Mouse (Mus musculus): ENCODE data around the gene Ribc2. TPM values are rescaled to one million over a fixed set of nuclear protein-coding genes. Genes with fewer than 3 reads are reported as not detected.
A peak's percentile ranks its signal among the peaks of the same experiment; 100 is the strongest.

Ribc2 gene
- polyA plus RNA-seq, 1 experiment from 2014 or later: 0.30 TPM

DNA sequence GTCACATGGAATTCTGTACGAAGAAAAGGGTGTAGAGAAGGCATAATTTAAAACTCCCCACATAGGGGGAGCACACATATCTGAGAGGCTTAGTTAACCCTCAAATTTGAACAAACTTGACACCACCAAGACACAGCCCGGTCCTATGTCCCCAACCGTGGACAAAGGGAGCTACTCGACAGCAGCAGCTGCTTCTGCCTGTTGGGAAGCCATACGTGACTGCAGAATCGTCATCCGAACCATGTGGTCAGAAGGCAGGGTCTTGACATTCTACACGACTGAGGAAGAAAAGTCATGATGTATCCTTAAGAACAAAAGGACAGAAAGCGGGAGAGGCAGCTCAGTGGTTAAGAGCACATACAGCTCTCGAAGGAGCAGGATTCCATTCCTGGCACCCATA lies 42.2 kb downstream of the Ribc2 start:
- WGBS: 49% methylated on average over 10 of the region's 10 CpGs
- Histone ChIP-seq H3K4me2 (replicated peaks; ENCODE audit: low read depth, low read length) (0 out of 2 replicates have a peak overlapping the region, but pooled peaks have one; percentile 12), H3K27ac (ENCODE audit: low read length) (peak overlapping the region; percentile 69), H3K27me3 (ENCODE audit: insufficient read depth, low read length) (no peaks in the 10 kb centered on the region), H3K9me3 (ENCODE audit: low read length) (no peaks in the 10 kb centered on the region), H3K36me3 (ENCODE audit: insufficient read depth, low read length) (no peaks in the 10 kb centered on the region), H3K4me1 (ENCODE audit: insufficient read depth, low read length) (peaks cover 9% of the 10 kb centered on the region), H3K4me3 (ENCODE audit: low read length) (no peak overlapping the region), H3K9ac (replicated peaks; ENCODE audit: low read length) (no peak overlapping the region)
- ATAC-seq (ENCODE audit: low FRiP score, low TSS enrichment): peak; percentile 63; the same call in 1 of the 2 replicates

DNA sequence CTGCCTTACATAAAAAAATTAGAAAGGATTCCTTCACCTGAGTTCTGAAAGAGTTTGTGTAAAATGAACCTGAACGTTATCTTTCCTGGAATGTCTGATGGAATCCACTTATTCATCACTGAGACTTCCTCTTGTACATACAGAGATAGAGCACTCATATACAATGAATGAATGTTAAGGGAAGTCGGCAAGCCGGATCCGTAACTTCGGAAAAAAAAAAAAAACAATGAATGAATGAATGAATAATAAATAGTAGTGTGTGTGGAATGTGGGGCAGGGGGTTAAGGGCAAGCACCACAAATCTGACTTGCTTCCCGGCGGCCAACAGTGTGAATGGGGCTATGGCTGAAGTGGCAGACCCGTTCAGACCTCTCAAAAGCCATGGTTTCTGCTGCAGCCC lies 45.7 kb downstream of the Ribc2 start:
- ATAC-seq (ENCODE audit: low FRiP score, low TSS enrichment): no peak
- Histone ChIP-seq H3K9ac (replicated peaks; ENCODE audit: low read length) (no peak overlapping the region), H3K4me3 (ENCODE audit: low read length) (no peak overlapping the region), H3K9me3 (ENCODE audit: low read length) (no peaks in the 10 kb centered on the region), H3K27ac (ENCODE audit: low read length) (no peak overlapping the region), H3K4me1 (ENCODE audit: insufficient read depth, low read length) (peaks cover 12% of the 10 kb centered on the region), H3K27me3 (ENCODE audit: insufficient read depth, low read length) (no peaks in the 10 kb centered on the region), H3K36me3 (ENCODE audit: insufficient read depth, low read length) (no peaks in the 10 kb centered on the region), H3K4me2 (replicated peaks; ENCODE audit: low read depth, low read length) (no peak overlapping the region)
- 66% methylated on average over 8 of the region's 8 CpGs for WGBS

DNA sequence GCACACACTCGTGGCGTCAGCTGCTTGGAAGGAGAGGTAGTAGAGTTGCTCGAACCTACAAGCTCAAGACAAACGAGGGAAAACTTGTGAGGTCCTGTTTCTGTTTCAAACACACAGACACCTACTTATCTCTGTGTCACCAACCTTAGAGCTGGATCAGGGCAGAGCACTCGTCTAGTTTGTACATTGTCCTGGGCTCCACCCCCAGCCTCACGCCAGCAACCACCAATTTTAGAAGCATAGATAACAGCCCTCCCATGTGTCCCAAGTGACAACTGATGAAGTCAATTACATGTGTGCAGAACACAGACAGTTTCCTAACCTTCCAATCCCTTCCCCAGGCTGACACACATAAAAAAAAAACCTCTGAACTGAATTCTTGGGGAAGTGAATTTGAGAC lies 46.3 kb downstream of the Ribc2 start:
- Histone ChIP-seq H3K4me1 (ENCODE audit: insufficient read depth, low read length) (peaks cover 9% of the 10 kb centered on the region), H3K27me3 (ENCODE audit: insufficient read depth, low read length) (no peaks in the 10 kb centered on the region), H3K4me3 (ENCODE audit: low read length) (no peak overlapping the region), H3K27ac (ENCODE audit: low read length) (no peak overlapping the region), H3K36me3 (ENCODE audit: insufficient read depth, low read length) (no peaks in the 10 kb centered on the region), H3K4me2 (replicated peaks; ENCODE audit: low read depth, low read length) (no peak overlapping the region), H3K9ac (replicated peaks; ENCODE audit: low read length) (no peak overlapping the region), H3K9me3 (ENCODE audit: low read length) (no peaks in the 10 kb centered on the region)
- no peak for ATAC-seq (ENCODE audit: low FRiP score, low TSS enrichment)
- WGBS: 64% methylated on average over 6 of the region's 6 CpGs

DNA sequence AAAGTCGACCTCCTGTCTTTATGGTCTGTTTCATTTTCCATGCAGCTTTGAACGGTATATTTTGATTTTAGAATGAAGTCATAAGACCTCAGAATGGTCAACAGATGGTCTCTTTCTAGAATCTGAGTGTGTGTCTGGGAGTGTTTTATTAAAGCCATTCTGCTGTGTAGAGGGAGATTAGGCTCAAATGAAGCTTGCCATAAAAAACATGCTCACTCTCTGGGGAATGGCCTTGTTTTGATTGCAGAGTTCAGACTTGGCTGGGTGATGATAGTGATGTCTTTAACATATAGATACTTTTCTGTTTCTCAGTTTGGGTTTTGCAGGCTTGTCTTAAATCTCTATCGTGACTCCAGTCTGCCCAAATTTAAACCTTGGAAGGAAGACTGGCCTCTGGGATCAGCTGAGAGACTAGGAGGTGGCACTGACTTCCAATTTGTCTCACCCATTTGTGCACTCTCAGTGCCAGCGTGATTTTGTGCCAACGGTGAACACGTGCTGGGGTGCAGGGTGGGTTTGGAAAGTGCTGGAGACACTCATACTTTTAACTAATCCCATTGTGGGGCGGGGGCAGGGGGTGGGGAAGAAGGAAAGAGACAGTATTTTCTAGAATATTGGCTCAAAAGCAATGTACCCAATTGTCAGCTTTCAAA lies 47.8 kb downstream of the Ribc2 start:
- no peaks in the 10 kb centered on the region for H3K9me3 ChIP-seq (ENCODE audit: low read length)
- peak; percentile 65; the same call in 1 of the 2 replicates for ATAC-seq (ENCODE audit: low FRiP score, low TSS enrichment)
- H3K4me2 ChIP-seq (replicated peaks; ENCODE audit: low read depth, low read length): no peak overlapping the region
- H3K27me3 ChIP-seq (ENCODE audit: insufficient read depth, low read length): no peaks in the 10 kb centered on the region
- WGBS: 59% methylated on average over 7 of the region's 7 CpGs
- H3K36me3 ChIP-seq (ENCODE audit: insufficient read depth, low read length): no peaks in the 10 kb centered on the region
- peak overlapping the region; percentile 70 for H3K27ac ChIP-seq (ENCODE audit: low read length)
- H3K9ac ChIP-seq (replicated peaks; ENCODE audit: low read length): no peak overlapping the region
- peaks cover 3% of the 10 kb centered on the region; the same call in 1 of the 2 replicates for H3K4me1 ChIP-seq (ENCODE audit: insufficient read depth, low read length)
- H3K4me3 ChIP-seq (ENCODE audit: low read length): no peak overlapping the region

DNA sequence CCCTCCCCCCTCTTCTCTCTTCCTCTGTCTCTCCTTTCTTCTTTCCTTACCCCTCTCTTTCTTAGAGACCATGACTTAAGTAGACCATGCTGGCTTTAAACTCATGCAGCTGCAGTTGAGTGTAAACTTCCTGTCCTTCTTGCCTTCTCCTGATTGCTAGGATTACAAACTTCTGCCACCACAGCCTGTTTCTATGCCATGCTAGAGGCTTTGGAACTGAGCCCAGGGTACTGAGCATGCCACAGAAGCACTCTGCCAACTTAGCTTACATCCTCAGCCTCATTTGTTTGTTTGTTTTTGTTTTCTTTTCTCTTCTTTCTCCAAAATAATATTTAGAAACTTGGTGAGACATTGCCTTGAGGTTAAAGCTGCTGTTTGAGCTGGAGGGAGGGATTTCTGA lies 48.5 kb downstream of the Ribc2 start:
- Histone ChIP-seq H3K27me3 (ENCODE audit: insufficient read depth, low read length) (no peaks in the 10 kb centered on the region), H3K4me2 (replicated peaks; ENCODE audit: low read depth, low read length) (no peak overlapping the region), H3K4me1 (ENCODE audit: insufficient read depth, low read length) (peaks cover 3% of the 10 kb centered on the region; the same call in 1 of the 2 replicates), H3K9me3 (ENCODE audit: low read length) (no peaks in the 10 kb centered on the region), H3K27ac (ENCODE audit: low read length) (peak overlapping the region; percentile 70; the same call in 1 of the 2 replicates), H3K36me3 (ENCODE audit: insufficient read depth, low read length) (no peaks in the 10 kb centered on the region), H3K4me3 (ENCODE audit: low read length) (no peak overlapping the region), H3K9ac (replicated peaks; ENCODE audit: low read length) (no peak overlapping the region)
- no peak for ATAC-seq (ENCODE audit: low FRiP score, low TSS enrichment)

DNA sequence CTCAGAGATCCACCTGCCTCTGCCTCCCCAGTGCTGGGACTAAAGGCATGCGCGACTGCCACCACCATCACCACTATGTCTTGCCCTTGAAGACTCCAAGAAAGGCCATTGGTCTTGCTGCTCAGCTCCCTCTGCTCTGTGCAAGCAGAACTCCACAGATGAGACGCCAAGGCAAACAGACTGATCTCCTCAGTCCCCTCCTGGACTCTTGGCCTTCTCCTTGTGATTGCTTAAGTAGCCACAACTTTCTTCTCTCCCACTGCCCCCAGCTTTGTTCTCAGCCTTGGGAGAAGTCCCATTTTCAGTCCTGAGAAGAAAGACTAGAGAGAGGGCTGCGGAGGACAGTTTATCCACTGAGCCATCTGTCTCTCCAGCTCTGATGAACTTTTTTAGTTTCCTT lies 50.2 kb downstream of the Ribc2 start:
- no peak overlapping the region for H3K4me2 ChIP-seq (replicated peaks; ENCODE audit: low read depth, low read length)
- H3K4me1 ChIP-seq (ENCODE audit: insufficient read depth, low read length): peaks cover 3% of the 10 kb centered on the region; the same call in 1 of the 2 replicates
- H3K27me3 ChIP-seq (ENCODE audit: insufficient read depth, low read length): no peaks in the 10 kb centered on the region
- no peaks in the 10 kb centered on the region for H3K36me3 ChIP-seq (ENCODE audit: insufficient read depth, low read length)
- no peak for ATAC-seq (ENCODE audit: low FRiP score, low TSS enrichment)
- no peak overlapping the region for H3K4me3 ChIP-seq (ENCODE audit: low read length)
- H3K9me3 ChIP-seq (ENCODE audit: low read length): no peaks in the 10 kb centered on the region
- H3K9ac ChIP-seq (replicated peaks; ENCODE audit: low read length): no peak overlapping the region
- 80% methylated on average over 4 of the region's 4 CpGs for WGBS
- H3K27ac ChIP-seq (ENCODE audit: low read length): no peak overlapping the region

DNA sequence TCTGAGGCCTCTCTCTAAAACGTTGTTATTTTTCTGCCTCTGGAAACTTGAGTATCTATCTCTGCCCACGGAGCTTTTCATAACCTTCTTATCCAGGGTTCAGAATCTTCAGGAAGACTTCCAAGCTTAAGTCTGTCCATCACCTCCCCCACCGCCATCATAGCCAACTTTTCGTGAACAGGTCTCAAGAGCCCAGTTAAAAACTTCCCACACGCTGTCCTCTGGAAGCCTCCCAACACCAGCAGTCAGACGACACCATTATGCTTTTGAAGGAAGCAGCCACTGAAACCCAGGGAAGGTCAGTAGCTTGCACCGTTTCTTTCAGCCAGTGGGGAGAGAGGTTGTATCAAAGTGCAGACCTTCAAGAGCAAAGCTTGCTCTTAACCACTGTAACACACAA lies 55.0 kb downstream of the Ribc2 start:
- no peaks in the 10 kb centered on the region for H3K36me3 ChIP-seq (ENCODE audit: insufficient read depth, low read length)
- H3K4me3 ChIP-seq (ENCODE audit: low read length): no peak overlapping the region
- WGBS: 44% methylated on average over 7 of the region's 7 CpGs
- no peak overlapping the region for H3K4me2 ChIP-seq (replicated peaks; ENCODE audit: low read depth, low read length)
- H3K9ac ChIP-seq (replicated peaks; ENCODE audit: low read length): no peak overlapping the region
- H3K27ac ChIP-seq (ENCODE audit: low read length): no peak overlapping the region
- no peaks in the 10 kb centered on the region for H3K27me3 ChIP-seq (ENCODE audit: insufficient read depth, low read length)
- H3K4me1 ChIP-seq (ENCODE audit: insufficient read depth, low read length): no peaks in the 10 kb centered on the region
- no peaks in the 10 kb centered on the region for H3K9me3 ChIP-seq (ENCODE audit: low read length)
- ATAC-seq (ENCODE audit: low FRiP score, low TSS enrichment): no peak

DNA sequence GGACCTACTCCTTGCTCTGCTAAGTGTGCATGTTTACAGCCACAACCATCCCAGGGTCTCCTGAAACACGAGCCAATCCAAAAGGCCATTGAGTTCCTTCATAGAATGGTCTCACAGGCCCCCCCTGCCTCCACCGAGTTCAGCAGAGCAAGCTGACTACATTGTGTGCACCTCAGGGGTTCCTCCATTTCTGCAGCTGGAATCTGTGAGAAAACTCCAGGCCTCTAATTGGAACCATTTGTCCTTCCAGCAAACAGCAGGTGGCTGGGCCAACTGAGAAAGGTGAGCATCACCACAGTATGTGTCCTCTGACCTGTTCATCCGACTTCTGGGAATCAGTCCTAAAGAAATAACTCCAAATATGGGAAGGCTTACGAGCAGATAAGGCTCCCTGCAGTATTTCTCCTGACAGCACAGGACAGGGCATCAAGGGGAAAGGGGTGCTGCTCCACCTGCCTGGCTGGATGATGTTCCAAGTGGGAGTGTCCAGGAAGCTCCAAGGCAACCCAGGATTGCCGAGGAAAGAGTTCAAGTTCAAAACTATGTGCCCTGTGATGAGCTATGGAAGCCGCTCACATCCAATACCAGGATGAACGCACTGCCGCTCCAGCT lies 56.4 kb downstream of the Ribc2 start:
- ATAC-seq (ENCODE audit: low FRiP score, low TSS enrichment): no peak
- H3K4me2 ChIP-seq (replicated peaks; ENCODE audit: low read depth, low read length): no peak overlapping the region
- H3K4me3 ChIP-seq (ENCODE audit: low read length): no peak overlapping the region
- no peak overlapping the region for H3K27ac ChIP-seq (ENCODE audit: low read length)
- no peaks in the 10 kb centered on the region for H3K36me3 ChIP-seq (ENCODE audit: insufficient read depth, low read length)
- H3K9ac ChIP-seq (replicated peaks; ENCODE audit: low read length): no peak overlapping the region
- H3K9me3 ChIP-seq (ENCODE audit: low read length): no peaks in the 10 kb centered on the region
- H3K27me3 ChIP-seq (ENCODE audit: insufficient read depth, low read length): no peaks in the 10 kb centered on the region
- WGBS: 47% methylated on average over 8 of the region's 8 CpGs
- no peaks in the 10 kb centered on the region for H3K4me1 ChIP-seq (ENCODE audit: insufficient read depth, low read length)
